Mouse (Mus musculus): ENCODE results near the gene Epb41l3.

DNA sequence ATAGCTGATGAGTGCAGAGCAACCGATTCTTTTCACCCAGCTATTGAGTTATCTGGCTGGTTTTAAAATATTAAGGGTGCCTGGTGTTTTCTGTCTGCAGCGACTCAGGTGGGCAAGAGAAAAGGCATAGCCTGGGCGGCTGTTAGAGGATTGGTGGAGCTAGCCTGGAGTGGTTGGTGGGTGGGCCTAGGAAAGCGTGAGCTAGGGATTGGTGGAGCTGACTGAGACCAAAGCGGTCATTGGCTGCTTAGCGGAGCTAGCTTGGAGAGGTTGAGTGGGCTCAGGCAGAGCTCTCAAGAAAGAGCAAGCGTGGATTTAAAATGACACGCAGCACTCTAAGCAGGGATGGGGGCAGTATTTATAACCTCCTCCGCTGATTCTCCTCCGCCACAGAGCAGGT, 121.2 kb downstream of the Epb41l3 start:
- TF ChIP-seq CHD2 (IDR thresholded peaks at IDR 0.05; ENCODE audit: low read depth, low read length) (no peak), ZNF384 (IDR thresholded peaks at IDR 0.05; ENCODE audit: low read depth, low read length) (no peak), MAFK (IDR thresholded peaks at IDR 0.05; ENCODE audit: insufficient read depth, low read depth, low read length) (no peak), HCFC1 (IDR thresholded peaks at IDR 0.05; ENCODE audit: borderline replicate concordance, insufficient read depth, low read length) (no peak), ZC3H11A (IDR thresholded peaks at IDR 0.05; ENCODE audit: borderline replicate concordance, low read depth, low read length) (no peak)

Measured in ES-E14 (cell line).